Mouse (Mus musculus): ENCODE measurements around the gene Hmcn1.

Hmcn1 gene

GRCm38 (mm10) chr1:150680345-150680744 lies 312.9 kb downstream of the Hmcn1 start:
- in situ Hi-C loops (cut with MboI, MseI) = no loop called here

- in situ Hi-C loops (cut with MboI, MseI) = no loop called here
These were observed 347.9 kb downstream of the Hmcn1 start for GRCm38 (mm10) chr1:150645314-150645713.

GRCm38 (mm10) chr1:150639522-150639921 lies 353.7 kb downstream of the Hmcn1 start:
- in situ Hi-C loops (cut with MboI, MseI) = no loop called here

- in situ Hi-C loops (cut with MboI, MseI) = no loop called here
These were observed 360.7 kb downstream of the Hmcn1 start for GRCm38 (mm10) chr1:150632506-150632905.

- in situ Hi-C loops (cut with MboI, MseI) = no loop called here
These were observed 361.4 kb downstream of the Hmcn1 start for GRCm38 (mm10) chr1:150631856-150632171.

- in situ Hi-C loops (cut with MboI, MseI) = no loop called here
These were observed 362.0 kb downstream of the Hmcn1 start for GRCm38 (mm10) chr1:150631035-150631855.

- in situ Hi-C loops (cut with MboI, MseI) = no loop called here
These were observed 370.0 kb downstream of the Hmcn1 start for GRCm38 (mm10) chr1:150623226-150623625.

- in situ Hi-C loops (cut with MboI, MseI) = no loop called here
These were observed 382.7 kb downstream of the Hmcn1 start for GRCm38 (mm10) chr1:150610539-150610938.

GRCm38 (mm10) chr1:150606173-150606572 lies 387.1 kb downstream of the Hmcn1 start:
- in situ Hi-C loops (cut with MboI, MseI) = no loop called here

- in situ Hi-C loops (cut with MboI, MseI) = no loop called here
These were observed 399.6 kb downstream of the Hmcn1 start for GRCm38 (mm10) chr1:150593614-150594013.

- in situ Hi-C loops (cut with MboI, MseI) = no loop called here
These were observed 402.0 kb downstream of the Hmcn1 start for GRCm38 (mm10) chr1:150591253-150591652.

- in situ Hi-C loops (cut with MboI, MseI) = loop anchor here (10.0 kb wide), 1 partner anchor 693 kb away; no protein-coding TSS in a partner anchor
These were observed 405.8 kb downstream of the Hmcn1 start for GRCm38 (mm10) chr1:150587410-150587809.

- in situ Hi-C loops (cut with MboI, MseI) = loop anchor here (10.0 kb wide), 1 partner anchor 690 kb away; no protein-coding TSS in a partner anchor
These were observed 408.8 kb downstream of the Hmcn1 start for GRCm38 (mm10) chr1:150584477-150584876.

- in situ Hi-C loops (cut with MboI, MseI) = loop anchor here (10.0 kb wide), 1 partner anchor 689 kb away; no protein-coding TSS in a partner anchor
These were observed 409.5 kb downstream of the Hmcn1 start for GRCm38 (mm10) chr1:150583734-150584133.

GRCm38 (mm10) chr1:150580561-150580960 lies 412.7 kb downstream of the Hmcn1 start:
- in situ Hi-C loops (cut with MboI, MseI) = loop anchor here (10.0 kb wide), 1 partner anchor 686 kb away; no protein-coding TSS in a partner anchor

- in situ Hi-C loops (cut with MboI, MseI) = no loop called here
These were observed 419.8 kb downstream of the Hmcn1 start for GRCm38 (mm10) chr1:150573407-150573806.

- in situ Hi-C loops (cut with MboI, MseI) = no loop called here
These were observed 422.6 kb downstream of the Hmcn1 start for GRCm38 (mm10) chr1:150570562-150571156.

- in situ Hi-C loops (cut with MboI, MseI) = no loop called here
These were observed 423.3 kb downstream of the Hmcn1 start for GRCm38 (mm10) chr1:150569820-150570543.

- in situ Hi-C loops (cut with MboI, MseI) = no loop called here
These were observed 426.9 kb downstream of the Hmcn1 start for GRCm38 (mm10) chr1:150566287-150566686.

GRCm38 (mm10) chr1:150556621-150557020 lies 436.6 kb downstream of the Hmcn1 start:
- in situ Hi-C loops (cut with MboI, MseI) = no loop called here

- in situ Hi-C loops (cut with MboI, MseI) = no loop called here
These were observed 441.8 kb downstream of the Hmcn1 start for GRCm38 (mm10) chr1:150551390-150551789.

GRCm38 (mm10) chr1:150546463-150546862 lies 446.8 kb downstream of the Hmcn1 start:
- in situ Hi-C loops (cut with MboI, MseI) = no loop called here

Data from regulatory T cell (primary cell).